Mouse (Mus musculus): ENCODE measurements at regions not wholly inside any gene's neighbourhood (a gene's known extent, or its start where the extent isn't known, plus 50 kb on each side); places are given as distances from the start of the nearest gene placed in this dataset.

DNA sequence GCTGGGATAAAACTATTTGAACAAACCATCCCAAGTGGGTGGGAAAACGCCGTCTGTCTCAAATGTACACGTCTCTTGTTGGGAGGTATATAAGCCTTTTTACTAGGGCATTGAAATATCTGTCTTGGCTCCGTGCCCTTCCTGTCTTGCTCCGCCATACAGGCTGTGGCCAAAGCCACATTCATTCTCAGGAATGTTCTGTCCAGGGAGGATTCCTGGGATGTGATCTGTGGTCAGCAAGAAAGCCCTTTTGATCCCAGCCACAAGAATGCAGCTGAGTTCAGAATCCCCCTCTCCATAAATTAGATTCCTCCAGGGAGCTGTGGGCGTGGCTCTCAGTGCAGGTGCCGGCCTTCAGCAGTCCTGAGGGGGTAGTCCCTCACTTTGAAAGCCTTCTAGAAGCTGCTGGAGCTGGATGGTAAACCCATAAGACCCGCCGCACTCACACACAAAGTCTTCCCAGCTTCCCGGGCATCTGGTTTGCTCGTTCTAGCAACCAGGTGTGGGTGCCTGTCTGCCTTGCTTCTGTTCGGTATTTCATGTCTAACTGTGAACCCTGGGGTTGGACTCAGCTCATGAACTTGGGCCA, 125.6 kb upstream of the Cdkn3 start:
- no peak for TF ChIP-seq E2F4 (IDR thresholded peaks at IDR 0.05; ENCODE audit: borderline replicate concordance, low read depth, low read length)
- TF ChIP-seq POLR2AphosphoS2 (IDR thresholded peaks at IDR 0.05; ENCODE audit: low read length), result no peak
- TF ChIP-seq EP300 (IDR thresholded peaks at IDR 0.05; ENCODE audit: low read depth in 1 of 2, low read length in 2 of 2), result no peak
- no peak for TF ChIP-seq CTCF (IDR thresholded peaks at IDR 0.05 in 2 of 3, conservative IDR thresholded peaks at IDR 0.05 in 1 of 3; ENCODE audit: control insufficient read depth in 1 of 3, insufficient read depth in 1 of 3, low read depth in 2 of 3, low read length in 3 of 3, poor library complexity in 1 of 3, severe bottlenecking in 1 of 3)
